Mouse (Mus musculus) limb, embryonic 14.5 days (tissue): ENCODE results near the gene Grik4. TPM values are rescaled to one million over a fixed set of nuclear protein-coding genes. Genes with fewer than 3 reads are reported as not detected.

ENCODE experiments used
- ATAC-seq: fragments of 200-750 bp; cut with Nextera tagmentation; 2 replicates; pipeline ENCODE4 v1.8.0; 2017; ENCODE audit warnings: low read depth, moderate number of reproducible peaks, moderate TSS enrichment; ENCODE audit not compliant: low FRiP score
- DNase-seq: peaks from one replicate; pipeline ENCODE4 v3.0.0-alpha.2; 2015; ENCODE audit warnings: low spot score
- H3K27ac ChIP-seq: fragments of 300-500 bp; sonication (generic); replicated peaks from 2 replicates; pipeline ENCODE4 v1.5.1; 2014; ENCODE audit warnings: low read depth, mild to moderate bottlenecking, low read length, moderate library complexity, mixed read lengths
- H3K27me3 ChIP-seq: fragments of 300-500 bp; sonication (generic); 2 replicates; pipeline ENCODE4 v1.6.1; 2014; ENCODE audit warnings: low read length, mixed read lengths; ENCODE audit not compliant: control insufficient read depth, insufficient read depth
- H3K36me3 ChIP-seq: fragments of 300-500 bp; sonication (generic); 2 replicates; pipeline ENCODE4 v1.6.1; 2014; ENCODE audit warnings: mild to moderate bottlenecking, low read length, moderate library complexity, mixed read lengths; ENCODE audit not compliant: control insufficient read depth, insufficient read depth
- H3K4me1 ChIP-seq: fragments of 300-500 bp; sonication (generic); 2 replicates; pipeline ENCODE4 v1.6.1; 2014; ENCODE audit warnings: antibody characterized with exemption, low read length, mixed read lengths; ENCODE audit not compliant: control insufficient read depth, insufficient read depth
- H3K4me2 ChIP-seq: fragments of 300-500 bp; sonication (generic); replicated peaks from 2 replicates; pipeline ENCODE4 v1.6.1; 2014; ENCODE audit warnings: low read depth, mild to moderate bottlenecking, low read length, moderate library complexity; ENCODE audit not compliant: severe bottlenecking
- H3K4me3 ChIP-seq: fragments of 300-500 bp; sonication (generic); replicated peaks from 2 replicates; pipeline ENCODE4 v1.5.1; 2014; ENCODE audit warnings: low read length
- H3K9ac ChIP-seq: fragments of 300-500 bp; sonication (generic); 2 replicates; pipeline ENCODE4 v1.6.1; 2014; ENCODE audit warnings: mild to moderate bottlenecking, low read depth, low read length, moderate library complexity; ENCODE audit not compliant: severe bottlenecking
- H3K9me3 ChIP-seq: fragments of 300-500 bp; sonication (generic); 2 replicates; pipeline ENCODE4 v1.6.1; 2016; ENCODE audit warnings: low read length; ENCODE audit not compliant: control insufficient read depth
- POLR2A ChIP-seq: fragments of 200-500 bp; IDR thresholded peaks from 2 replicates; pipeline ENCODE4 v1.8.0; 2012; ENCODE audit warnings: inconsistent platforms, mild to moderate bottlenecking, moderate library complexity, borderline replicate concordance; ENCODE audit not compliant: insufficient read depth, insufficient read length; ENCODE audit errors: extremely low read depth
- WGBS: fragments of 180-500 bp; shearing (Covaris S2); extraction: QIAGEN DNeasy Blood & Tissue Kit; methylation state at CpG from one replicate; pipeline ENCODE4 v1.1.7; 2014; 5-methylcytosine and 5-hydroxymethylcytosine counted together
- polyA plus RNA-seq, 2 experiments: library from polyadenylated mRNA; depleted of rRNA in 1 of 2; stranded (reverse) in 1 of 2; unstranded in 1 of 2; fragments of >200 nt; fragmentation: Nextera tagmentation in 1 of 2; extraction: Ambion mirVana in 1 of 2; gene quantifications; 2 replicates each; pipeline versions ENCODE4 v1.2.1 to v1.2.3; 2012 to 2014

Gene Grik4
- polyA plus RNA-seq, 2 experiments = 0.85 to 2.4 TPM

DNA sequence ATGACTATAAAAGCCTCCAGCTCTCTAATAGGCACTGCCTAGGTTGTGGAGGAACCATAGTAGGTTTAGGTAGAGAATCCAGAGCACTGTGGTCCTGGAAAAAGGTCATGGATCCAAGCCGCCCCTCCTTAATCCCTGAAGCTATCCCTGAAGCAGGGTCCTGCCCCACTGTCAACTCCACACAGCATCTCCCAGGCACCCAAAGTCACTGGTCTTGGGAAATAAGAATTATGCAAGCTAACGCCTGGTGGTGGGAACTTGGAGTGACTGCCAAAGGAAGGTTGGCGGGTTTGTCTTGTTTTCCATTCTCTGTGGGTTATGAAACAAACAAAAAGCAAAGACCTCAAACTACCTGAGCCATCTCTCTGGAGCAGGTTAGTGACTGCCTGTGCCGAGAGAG, 77.6 kb downstream of the Grik4 start:
- ATAC-seq (no peak), DNase-seq (no peak)
- H3K27ac ChIP-seq = no peak overlapping the region
- no peak overlapping the region for H3K4me2 ChIP-seq
- peaks cover 17% of the 10 kb centered on the region for H3K4me1 ChIP-seq
- H3K9me3 ChIP-seq = no peaks in the 10 kb centered on the region
- no peaks in the 10 kb centered on the region for H3K27me3 ChIP-seq
- no peaks in the 10 kb centered on the region for H3K36me3 ChIP-seq
- no peak overlapping the region for H3K4me3 ChIP-seq
- 89% methylated on average over 4 of the region's 4 CpGs for WGBS
- TF ChIP-seq POLR2A = no peak
- H3K9ac ChIP-seq = no peak overlapping the region

DNA sequence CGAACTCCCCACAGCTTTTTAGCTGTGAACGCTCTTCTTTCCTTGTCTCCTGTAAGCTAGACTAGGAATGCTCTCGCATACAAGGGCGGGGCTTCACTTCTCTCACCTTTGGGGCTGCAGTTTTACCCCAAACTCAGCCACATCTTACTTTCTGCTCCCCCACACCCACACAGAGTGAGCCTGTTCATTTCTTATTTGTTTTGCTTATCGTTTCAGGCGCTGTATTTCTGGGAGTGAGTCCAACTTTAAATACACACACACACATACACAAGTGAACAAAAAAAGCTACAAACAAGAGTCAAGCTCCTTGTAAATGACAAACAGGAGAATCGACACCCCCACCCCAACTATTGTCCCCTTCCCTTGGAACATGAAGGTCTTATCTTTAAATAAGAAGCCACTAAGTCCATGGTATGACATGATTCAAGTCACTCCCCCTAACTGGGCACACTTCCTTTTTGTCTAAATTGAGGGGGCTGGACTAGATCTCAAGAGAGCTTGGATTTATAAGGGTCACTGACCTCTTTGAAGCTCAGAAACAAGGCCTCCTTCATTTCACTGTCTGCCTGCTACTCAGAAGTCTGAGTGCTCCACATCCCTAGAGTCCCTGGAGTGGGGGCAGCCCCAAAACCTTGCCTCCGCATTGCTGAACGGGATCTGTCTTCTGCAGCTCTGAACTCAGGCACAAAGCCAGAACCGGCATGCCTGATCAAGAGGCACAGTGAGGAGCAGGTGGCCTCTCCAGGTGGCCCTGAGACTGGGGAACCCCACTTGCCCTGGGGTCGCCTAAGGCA, 79.1 kb downstream of the Grik4 start:
- Histone ChIP-seq H3K4me1 (peaks cover 18% of the 10 kb centered on the region), H3K27ac (no peak overlapping the region), H3K4me2 (no peak overlapping the region), H3K4me3 (no peak overlapping the region), H3K36me3 (no peaks in the 10 kb centered on the region), H3K27me3 (no peaks in the 10 kb centered on the region), H3K9me3 (no peaks in the 10 kb centered on the region), H3K9ac (no peak overlapping the region)
- ATAC-seq (no peak), DNase-seq (peak; percentile 41)
- TF ChIP-seq POLR2A = no peak
- 43% methylated on average over 11 of the region's 11 CpGs for WGBS

DNA sequence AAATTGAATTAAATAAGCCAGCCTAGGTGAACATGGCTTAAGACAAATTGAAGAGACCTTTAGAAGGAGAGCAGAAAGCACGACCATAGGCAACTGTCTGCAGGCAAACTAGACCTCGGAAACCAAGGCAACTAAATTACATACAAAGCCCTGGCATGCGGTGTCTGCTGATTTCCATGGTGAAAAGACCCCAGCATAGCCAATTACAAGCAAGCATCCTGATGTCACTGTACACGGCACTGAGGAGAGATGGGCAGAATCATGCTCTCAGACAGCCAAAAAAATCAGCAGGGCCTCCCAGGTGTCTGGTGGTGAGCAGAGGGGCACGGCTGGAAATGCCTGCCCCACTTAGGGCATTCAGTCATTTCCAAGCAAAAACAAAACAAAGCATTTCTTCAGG, 80.9 kb downstream of the Grik4 start:
- H3K36me3 ChIP-seq = no peaks in the 10 kb centered on the region
- H3K9ac ChIP-seq = no peak overlapping the region
- no peak overlapping the region for H3K4me3 ChIP-seq
- DNase-seq (no peak), ATAC-seq (no peak)
- H3K27me3 ChIP-seq = no peaks in the 10 kb centered on the region; the same call in 1 of the 2 replicates
- no peak overlapping the region for H3K4me2 ChIP-seq
- no peaks in the 10 kb centered on the region for H3K9me3 ChIP-seq
- H3K27ac ChIP-seq = no peak overlapping the region
- peaks cover 19% of the 10 kb centered on the region for H3K4me1 ChIP-seq
- no peak for TF ChIP-seq POLR2A
- 76% methylated on average over 5 of the region's 5 CpGs for WGBS

DNA sequence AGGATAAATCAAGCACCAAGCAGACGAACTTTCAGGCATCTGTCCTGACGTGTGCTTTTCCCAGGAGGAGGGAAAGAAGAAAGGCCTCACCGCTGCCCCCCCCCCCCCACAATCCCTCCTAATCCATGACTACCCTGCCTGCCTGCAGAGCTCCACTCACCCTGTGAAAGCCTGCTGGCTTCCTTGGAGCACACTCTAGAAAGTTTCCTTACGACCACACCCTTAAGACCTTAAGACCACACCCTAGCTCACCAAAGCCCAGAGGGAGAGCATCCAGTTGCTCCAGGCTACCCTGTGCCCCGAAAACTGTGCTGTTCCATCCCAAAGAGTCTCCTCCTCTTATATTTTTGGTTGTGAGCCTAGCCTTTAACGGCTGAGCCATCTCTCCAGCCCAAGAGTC, 82.6 kb downstream of the Grik4 start:
- no peak for ATAC-seq
- 56% methylated on average over 6 of the region's 6 CpGs for WGBS

DNA sequence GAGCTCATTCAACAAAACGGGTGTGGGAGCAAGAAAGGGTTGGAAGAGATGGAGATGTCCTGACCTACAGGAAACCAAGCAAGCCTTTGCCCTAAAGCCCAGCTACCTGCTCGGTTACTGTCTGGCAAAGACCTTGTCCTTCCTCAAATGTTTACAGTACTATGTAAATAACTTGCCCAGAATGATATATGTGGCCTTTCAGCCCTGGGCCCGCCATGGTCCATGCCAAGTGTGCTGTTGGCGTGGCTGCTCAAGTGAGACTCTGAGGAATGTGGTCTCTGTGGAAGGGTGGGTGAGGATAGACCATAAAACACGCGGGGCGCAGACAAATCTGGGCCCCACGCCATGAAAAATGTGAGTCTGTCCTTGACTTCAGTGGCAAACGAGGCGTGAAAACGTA, 83.1 kb downstream of the Grik4 start:
- Histone ChIP-seq H3K9ac (no peak overlapping the region), H3K36me3 (no peaks in the 10 kb centered on the region), H3K9me3 (no peaks in the 10 kb centered on the region), H3K27ac (no peak overlapping the region), H3K4me3 (no peak overlapping the region), H3K27me3 (no peaks in the 10 kb centered on the region; the same call in 1 of the 2 replicates), H3K4me1 (peaks cover 19% of the 10 kb centered on the region), H3K4me2 (no peak overlapping the region)
- DNase-seq (no peak), ATAC-seq (no peak)
- WGBS = 62% methylated on average over 11 of the region's 11 CpGs
- TF ChIP-seq POLR2A = no peak

More for the DNA sequence above, 82.6 kb downstream of the Grik4 start:
- Histone ChIP-seq H3K4me2 (no peak overlapping the region), H3K4me1 (peaks cover 19% of the 10 kb centered on the region), H3K27me3 (no peaks in the 10 kb centered on the region; the same call in 1 of the 2 replicates), H3K9ac (no peak overlapping the region), H3K36me3 (no peaks in the 10 kb centered on the region), H3K27ac (no peak overlapping the region), H3K9me3 (no peaks in the 10 kb centered on the region), H3K4me3 (no peak overlapping the region)
- TF ChIP-seq POLR2A = no peak
- DNase-seq = no peak
